Mouse (Mus musculus) liver, embryonic 14.5 days (tissue): ENCODE data around the gene Igf2bp2. TPM values are rescaled to one million over a fixed set of nuclear protein-coding genes. Genes with fewer than 3 reads are reported as not detected.

Experiments used
- ATAC-seq: fragments of 200-750 bp; cut with Nextera tagmentation; 2 replicates; pipeline ENCODE4 v1.8.0; 2017; ENCODE audit warnings: moderate number of reproducible peaks, mild to moderate bottlenecking, moderate library complexity; ENCODE audit not compliant: insufficient read depth
- DNase-seq, 3 experiments: peaks; one replicate each; pipeline ENCODE4 v3.0.0-alpha.2; 2012 to 2013; ENCODE audit warnings: low read depth in 3 of 3, low spot score in 3 of 3
- H3K27ac ChIP-seq: fragments of 300-500 bp; sonication (generic); 2 replicates; pipeline ENCODE4 v1.5.1; 2014; ENCODE audit warnings: moderate library complexity, mild to moderate bottlenecking, control low read depth, inconsistent platforms
- H3K27me3 ChIP-seq: fragments of 300-500 bp; sonication (generic); 2 replicates; pipeline ENCODE4 v1.6.1; 2014; ENCODE audit warnings: mild to moderate bottlenecking, low read length, moderate library complexity; ENCODE audit not compliant: control insufficient read depth, insufficient read depth
- H3K36me3 ChIP-seq: fragments of 300-500 bp; sonication (generic); replicated peaks from 2 replicates; pipeline ENCODE4 v1.6.1; 2014; ENCODE audit warnings: low read depth; ENCODE audit not compliant: control insufficient read depth, insufficient read depth
- H3K4me1 ChIP-seq, 2 experiments: fragments of 200-500 bp in 1 of 2; fragments of 300-500 bp in 1 of 2; sonication (generic) in 1 of 2; replicated peaks; 2 replicates each; pipeline ENCODE4 v1.6.1; 2012 to 2014; ENCODE audit warnings: antibody characterized with exemption in 1 of 2, inconsistent platforms in 1 of 2, low read length in 1 of 2; ENCODE audit not compliant: control insufficient read depth in 2 of 2, insufficient read depth in 2 of 2
- H3K4me2 ChIP-seq: fragments of 300-500 bp; sonication (generic); 2 replicates; pipeline ENCODE4 v1.6.1; 2014; ENCODE audit warnings: low read depth, mild to moderate bottlenecking, control low read depth, moderate library complexity
- H3K4me3 ChIP-seq, 2 experiments: fragments of 200-500 bp in 1 of 2; fragments of 300-500 bp in 1 of 2; sonication (generic) in 1 of 2; 2 replicates each; pipeline ENCODE4 v1.5.1; 2012 to 2014; ENCODE audit warnings: low read depth in 2 of 2, low read length in 2 of 2, mild to moderate bottlenecking in 2 of 2, control low read depth in 1 of 2, inconsistent platforms in 1 of 2, moderate library complexity in 1 of 2; ENCODE audit not compliant: insufficient read depth in 1 of 2
- H3K9ac ChIP-seq: fragments of 300-500 bp; sonication (generic); replicated peaks from 2 replicates; pipeline ENCODE4 v1.6.1; 2014; ENCODE audit warnings: mild to moderate bottlenecking, control low read depth, moderate library complexity
- H3K9me3 ChIP-seq: fragments of 300-500 bp; sonication (generic); 2 replicates; pipeline ENCODE4 v1.6.1; 2016; ENCODE audit warnings: low read length, mixed read lengths; ENCODE audit not compliant: control insufficient read depth
- CTCF ChIP-seq: IDR thresholded peaks from 2 replicates; pipeline ENCODE4 v1.5.1; 2016; ENCODE audit warnings: antibody characterized with exemption, low read depth, control low read depth
- EP300 ChIP-seq: IDR thresholded peaks from 2 replicates; pipeline ENCODE4 v1.6.1; 2016; ENCODE audit warnings: antibody characterized with exemption, low read depth
- WGBS: fragments of 180-500 bp; shearing (Covaris S2); extraction: QIAGEN DNeasy Blood & Tissue Kit; methylation state at CpG from one replicate; pipeline ENCODE4 v1.1.7; 2014; ENCODE audit not compliant: insufficient replicate concordance; 5-methylcytosine and 5-hydroxymethylcytosine counted together
- polyA plus RNA-seq, 2 experiments: library from polyadenylated mRNA; depleted of rRNA in 1 of 2; stranded (reverse) in 1 of 2; unstranded in 1 of 2; fragments of >200 nt; fragmentation: Nextera tagmentation in 1 of 2; extraction: Ambion mirVana in 1 of 2; gene quantifications; 2 replicates each; pipeline versions ENCODE4 v1.2.1 to v1.2.3; 2012 to 2014

The Igf2bp2 gene
- polyA plus RNA-seq, 2 experiments, result 3.7 to 7.3 TPM

DNA sequence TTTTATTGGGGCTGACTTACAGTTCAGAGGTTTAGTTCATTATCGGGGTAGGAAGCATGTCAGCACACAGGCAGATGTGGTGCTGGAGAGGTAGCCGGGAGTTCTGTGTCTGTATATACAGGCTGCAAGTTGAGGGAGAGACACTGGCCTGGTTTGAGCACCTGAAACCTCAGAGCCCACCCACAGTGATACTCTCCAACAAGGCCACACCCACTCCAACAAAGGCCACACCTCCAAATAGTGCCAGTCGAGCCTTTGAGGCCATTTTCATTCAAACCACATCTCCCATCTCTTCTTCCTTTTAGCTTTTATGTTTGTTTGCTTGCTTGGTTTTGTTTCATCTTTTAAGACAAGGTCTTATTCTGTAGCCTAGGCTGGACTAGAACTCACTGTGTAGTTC is 22.3 kb upstream of the Igf2bp2 start:
- Histone ChIP-seq H3K36me3 (no peaks in the 10 kb centered on the region), H3K27ac (no peak overlapping the region), H3K4me1 (no peaks in the 10 kb centered on the region), H3K27me3 (no peaks in the 10 kb centered on the region), H3K4me3 (no peak overlapping the region), H3K9ac (no peak overlapping the region), H3K4me2 (no peak overlapping the region), H3K9me3 (no peaks in the 10 kb centered on the region)
- 61% methylated on average over 3 of the region's 3 CpGs for WGBS
- ATAC-seq (no peak), DNase-seq (no peak)
- no peak for TF ChIP-seq EP300
- TF ChIP-seq CTCF, result no peak

- TF ChIP-seq EP300, result no peak
- TF ChIP-seq CTCF, result no peak
- Histone ChIP-seq H3K9me3 (no peaks in the 10 kb centered on the region), H3K27me3 (no peaks in the 10 kb centered on the region), H3K4me3 (no peak overlapping the region), H3K36me3 (no peaks in the 10 kb centered on the region), H3K27ac (no peak overlapping the region), H3K9ac (no peak overlapping the region), H3K4me1 (no peaks in the 10 kb centered on the region), H3K4me2 (no peak overlapping the region)
- DNase-seq (no peak), ATAC-seq (no peak)
- WGBS, result 79% methylated on average over 5 of the region's 5 CpGs
Measured at GRCm38 (mm10) chr16:22184113-22184512, 21.0 kb upstream of the Igf2bp2 start.

DNA sequence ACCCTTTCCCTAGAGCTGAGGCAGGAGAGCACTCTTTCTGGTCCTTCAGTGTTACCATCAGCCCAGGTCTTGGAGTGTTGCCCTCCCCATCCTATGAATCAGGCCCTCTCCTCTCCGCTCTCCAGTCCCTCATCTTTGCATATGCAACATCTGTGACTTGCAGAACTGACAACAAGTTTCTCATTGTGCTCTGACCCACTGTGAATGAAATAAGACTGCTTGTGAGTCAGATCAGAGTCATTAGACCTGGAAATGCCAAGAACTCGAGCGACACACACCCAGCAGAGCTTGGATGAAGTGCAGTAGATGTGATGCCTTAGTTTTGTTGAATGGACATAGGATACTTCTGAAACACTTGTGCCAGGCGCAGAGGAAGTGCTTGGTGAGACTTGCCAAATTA is 19.2 kb upstream of the Igf2bp2 start:
- no peak for TF ChIP-seq EP300
- no peak for TF ChIP-seq CTCF
- Histone ChIP-seq H3K27ac (no peak overlapping the region), H3K4me3 (no peak overlapping the region), H3K36me3 (no peaks in the 10 kb centered on the region), H3K9ac (no peak overlapping the region), H3K4me2 (no peak overlapping the region), H3K9me3 (no peaks in the 10 kb centered on the region), H3K4me1 (no peaks in the 10 kb centered on the region), H3K27me3 (no peaks in the 10 kb centered on the region)
- 63% methylated on average over 4 of the region's 4 CpGs for WGBS
- ATAC-seq, result no peak
- no peak for DNase-seq

GRCm38 (mm10) chr16:22178793-22179192 is 15.7 kb upstream of the Igf2bp2 start:
- Histone ChIP-seq H3K36me3 (no peaks in the 10 kb centered on the region), H3K27me3 (no peaks in the 10 kb centered on the region), H3K9ac (no peak overlapping the region), H3K4me1 (no peaks in the 10 kb centered on the region), H3K4me2 (no peak overlapping the region), H3K4me3 (no peak overlapping the region), H3K9me3 (no peaks in the 10 kb centered on the region), H3K27ac (no peak overlapping the region)
- no peak for DNase-seq
- TF ChIP-seq CTCF (no peak), EP300 (no peak)
- ATAC-seq, result no peak
- 55% methylated on average over 3 of the region's 3 CpGs for WGBS

GRCm38 (mm10) chr16:22177999-22178398 is 14.9 kb upstream of the Igf2bp2 start:
- Histone ChIP-seq H3K4me2 (no peak overlapping the region), H3K4me1 (no peaks in the 10 kb centered on the region), H3K4me3 (no peak overlapping the region), H3K27ac (no peak overlapping the region), H3K36me3 (no peaks in the 10 kb centered on the region), H3K27me3 (no peaks in the 10 kb centered on the region), H3K9ac (no peak overlapping the region), H3K9me3 (no peaks in the 10 kb centered on the region)
- DNase-seq (no peak), ATAC-seq (no peak)
- TF ChIP-seq CTCF (no peak), EP300 (no peak)
- WGBS, result 56% methylated on average over 2 of the region's 2 CpGs

DNA sequence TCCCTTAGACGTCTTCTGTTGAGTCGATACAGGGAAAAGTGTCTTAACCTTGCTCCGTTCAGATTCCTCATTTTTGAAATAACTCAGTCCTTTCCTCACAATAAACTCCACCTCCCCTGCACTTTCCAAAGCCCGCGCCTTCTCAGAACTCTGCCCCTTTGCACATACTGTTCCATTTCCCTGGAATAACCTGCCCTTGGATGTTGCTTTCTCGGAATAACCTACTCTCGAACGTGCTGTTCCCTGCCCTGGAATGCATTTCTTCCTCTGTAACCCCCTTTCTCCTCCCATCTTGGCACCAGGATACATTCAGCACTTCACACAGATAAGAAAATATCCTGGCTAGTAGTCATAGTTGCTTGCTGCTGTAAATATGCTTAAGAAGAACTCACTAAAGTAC is 5.6 kb upstream of the Igf2bp2 start:
- ATAC-seq (no peak), DNase-seq (no peak)
- peaks cover 10% of the 10 kb centered on the region for H3K27me3 ChIP-seq
- no peaks in the 10 kb centered on the region for H3K4me1 ChIP-seq
- no peaks in the 10 kb centered on the region for H3K9me3 ChIP-seq
- H3K4me2 ChIP-seq, result no peak overlapping the region
- 88% methylated on average over 8 of the region's 8 CpGs for WGBS
- H3K4me3 ChIP-seq, result no peak overlapping the region
- no peaks in the 10 kb centered on the region for H3K36me3 ChIP-seq
- no peak overlapping the region for H3K27ac ChIP-seq
- no peak overlapping the region for H3K9ac ChIP-seq
- TF ChIP-seq CTCF (no peak), EP300 (no peak)
